Mouse (Mus musculus): ENCODE results near the gene Gm11549.

Gm11549 gene

DNA sequence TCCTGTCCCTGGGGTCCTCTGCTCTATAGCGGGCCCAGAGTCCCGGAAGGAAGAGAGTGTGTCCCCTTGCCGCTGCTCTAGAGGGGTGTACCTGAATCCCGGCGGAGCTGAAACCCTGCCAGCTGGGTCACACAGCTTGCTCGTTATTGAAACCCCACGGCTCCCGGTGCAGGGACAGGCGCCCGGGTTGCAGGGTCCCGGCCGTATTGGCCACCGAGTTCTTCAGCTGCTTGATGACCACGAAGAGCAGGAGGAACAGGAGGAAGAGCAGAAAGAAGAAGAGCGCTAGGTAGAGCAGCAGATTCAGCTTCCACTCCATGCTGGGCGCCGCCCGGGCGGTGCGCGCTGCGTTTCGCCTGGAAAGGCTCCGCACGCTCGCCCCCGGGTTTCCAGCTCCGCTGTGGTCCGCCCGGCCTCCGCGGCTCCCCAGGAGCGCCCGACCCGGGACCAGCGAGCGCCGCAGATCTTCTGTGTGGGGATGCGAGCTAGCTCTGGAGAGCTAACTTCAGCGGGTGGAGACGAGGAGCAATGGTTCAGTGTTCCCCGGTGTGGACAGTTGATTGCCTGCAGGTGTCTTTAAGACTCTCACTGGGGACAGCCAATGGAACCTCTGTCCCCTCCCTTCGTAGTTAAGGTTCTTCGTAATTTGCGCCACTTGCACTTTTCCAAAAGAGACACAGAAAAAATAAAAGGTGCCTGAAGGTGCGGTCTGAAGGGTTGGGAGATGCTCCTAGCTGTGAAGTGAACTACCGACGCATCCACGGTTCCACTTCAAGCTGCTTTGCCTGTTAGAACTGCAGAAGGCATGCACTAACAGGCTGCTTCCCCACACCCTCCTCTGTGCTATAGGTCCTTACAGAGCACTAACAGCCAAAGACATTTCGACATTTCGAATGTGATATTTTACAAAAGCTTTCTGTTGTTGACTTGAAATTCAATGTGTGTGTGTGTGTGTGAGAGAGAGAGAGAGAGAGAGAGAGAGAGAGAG lies at the start of gene Gm11549:
TSS of gene Gm11549 (minus strand) at position 741 of the 988 bp plus-strand sequence.
- DNase-seq, result no peak

DNA sequence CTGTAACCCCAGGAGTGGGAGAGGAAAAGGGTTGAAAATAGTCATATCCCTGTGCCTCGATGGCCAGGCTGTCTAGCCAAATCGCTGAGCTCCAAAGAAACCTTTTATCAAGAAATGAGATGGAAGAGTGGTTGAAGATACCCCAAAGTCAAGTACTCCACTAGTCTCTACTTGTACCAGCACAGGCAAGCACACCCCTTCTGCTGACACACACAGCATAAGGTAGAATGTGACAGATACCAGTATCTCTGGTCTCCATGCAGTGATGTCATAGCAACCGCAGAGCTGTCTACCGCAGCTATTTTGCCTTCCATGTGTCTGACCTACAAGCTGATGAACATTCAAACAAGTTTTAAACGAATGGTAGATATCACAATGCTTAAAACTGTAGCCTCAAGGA lies 48.2 kb upstream of the Gm11549 start:
- DNase-seq, result no peak

DNA sequence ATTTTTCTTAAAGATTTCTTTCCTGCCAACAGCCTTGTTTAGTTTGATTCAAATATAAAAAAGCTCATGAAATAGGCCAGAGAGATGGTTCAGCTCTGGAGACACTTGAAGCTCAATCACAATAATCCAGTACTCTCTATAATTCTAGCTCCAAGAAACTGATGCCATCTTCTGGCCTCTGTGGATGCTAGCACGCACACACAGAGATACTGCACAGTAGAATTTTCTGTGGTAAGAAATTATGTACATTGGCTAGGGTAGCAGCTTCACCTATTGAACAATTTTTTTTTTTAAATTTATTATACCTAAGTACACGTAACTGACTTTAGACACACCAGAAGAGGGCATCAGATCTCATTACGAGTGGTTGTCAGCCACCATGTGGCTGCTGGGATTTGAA lies 42.1 kb upstream of the Gm11549 start:
- no peak for DNase-seq

DNA sequence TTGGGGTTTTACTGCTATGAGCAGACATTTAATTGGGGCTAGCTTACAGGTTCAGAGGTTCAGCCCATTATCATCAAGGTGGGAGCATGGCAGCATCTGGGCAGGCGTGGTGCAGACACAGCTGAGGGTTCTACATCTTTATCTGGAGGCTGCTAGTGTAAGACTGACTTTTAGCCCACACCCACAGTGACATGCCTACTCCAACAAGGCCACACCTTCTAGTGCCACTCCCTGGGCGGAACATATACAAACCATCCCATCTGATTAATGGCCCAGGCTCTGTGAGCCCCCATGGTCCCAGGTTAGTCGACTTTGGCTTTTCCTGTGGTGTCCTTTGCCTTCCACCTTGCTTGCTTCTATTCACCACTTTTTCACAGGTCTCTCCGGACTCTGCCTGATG lies 38.0 kb upstream of the Gm11549 start:
- no peak for DNase-seq

DNA sequence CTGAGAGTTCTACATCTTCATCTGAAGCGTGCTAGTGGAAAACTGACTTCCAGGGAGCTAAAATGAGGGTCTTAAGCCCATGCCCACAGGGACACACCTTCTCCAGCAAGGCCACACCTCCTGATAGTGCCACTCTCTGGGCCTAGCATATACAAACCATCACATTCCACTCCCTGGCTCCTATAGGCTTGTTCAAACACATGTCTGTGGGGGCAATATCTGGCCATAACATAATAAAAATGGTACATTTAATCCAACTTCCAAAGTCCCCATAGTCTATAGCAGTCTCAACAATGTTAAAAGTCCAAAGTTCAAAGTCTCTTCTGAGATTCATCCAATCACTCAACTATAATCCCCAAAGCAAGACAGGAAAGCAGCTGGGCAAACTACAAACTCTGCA lies 36.0 kb upstream of the Gm11549 start:
- DNase-seq, result no peak

DNA sequence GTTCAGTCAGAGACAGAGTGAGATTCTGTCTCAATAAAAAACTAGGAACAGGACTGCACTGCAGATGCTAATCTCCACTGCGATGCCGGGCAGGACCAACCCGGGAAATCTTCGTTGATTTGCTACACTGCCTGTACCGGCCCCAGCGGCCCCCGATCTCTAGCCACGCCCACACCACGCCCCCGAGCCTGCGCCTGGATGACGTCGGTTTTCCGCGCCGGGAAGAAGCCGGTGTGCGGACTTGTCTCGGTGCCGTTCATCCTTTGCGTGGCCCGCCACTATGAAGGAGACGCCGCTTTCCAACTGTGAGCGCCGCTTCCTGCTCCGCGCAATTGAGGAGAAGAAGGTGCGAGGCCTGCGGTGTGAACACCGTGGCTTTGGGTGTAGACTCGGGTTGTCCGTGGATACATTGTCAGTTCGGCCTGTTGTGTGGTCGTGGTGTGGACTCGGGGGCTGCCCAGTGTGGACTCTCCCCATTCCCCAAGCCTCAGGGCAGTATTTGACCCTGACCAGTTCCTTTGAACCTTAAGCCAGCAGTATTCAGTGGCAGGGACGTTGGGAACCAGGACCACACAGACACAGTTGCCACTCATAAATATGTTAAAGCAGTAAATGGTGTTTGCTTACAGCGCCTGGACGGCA lies 30.9 kb upstream of the Gm11549 start, which contains the start of gene Exosc9:
TSS of gene Exosc9 (plus strand) at position 201 of the 642 bp plus-strand sequence.
- peak; percentile 94 for DNase-seq

DNA sequence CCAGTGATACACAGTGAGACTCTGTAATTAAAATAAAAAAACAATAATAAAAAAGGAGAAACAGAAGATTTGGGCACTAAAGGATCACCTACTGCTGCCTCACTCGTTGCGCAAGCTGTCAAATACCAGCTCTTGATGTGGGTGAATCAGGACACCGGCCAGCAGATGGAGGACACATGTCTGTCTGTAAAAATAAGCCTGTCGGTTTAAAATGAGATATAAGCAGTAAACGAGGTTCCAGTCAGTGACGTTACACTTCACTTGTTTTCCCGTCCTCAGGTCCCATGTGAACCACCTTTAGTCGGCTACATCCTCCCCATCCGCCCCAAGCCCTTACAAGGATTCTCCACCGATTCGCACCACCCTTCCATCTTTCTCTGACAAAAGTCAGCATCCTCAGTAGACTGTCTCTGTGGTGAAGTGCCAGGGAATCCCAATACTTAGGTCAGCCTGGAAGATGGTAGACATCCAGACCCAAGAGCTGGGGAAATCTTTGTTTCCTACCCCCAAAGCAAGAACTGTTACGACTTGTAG lies 30.3 kb upstream of the Gm11549 start:
- no peak for DNase-seq

DNA sequence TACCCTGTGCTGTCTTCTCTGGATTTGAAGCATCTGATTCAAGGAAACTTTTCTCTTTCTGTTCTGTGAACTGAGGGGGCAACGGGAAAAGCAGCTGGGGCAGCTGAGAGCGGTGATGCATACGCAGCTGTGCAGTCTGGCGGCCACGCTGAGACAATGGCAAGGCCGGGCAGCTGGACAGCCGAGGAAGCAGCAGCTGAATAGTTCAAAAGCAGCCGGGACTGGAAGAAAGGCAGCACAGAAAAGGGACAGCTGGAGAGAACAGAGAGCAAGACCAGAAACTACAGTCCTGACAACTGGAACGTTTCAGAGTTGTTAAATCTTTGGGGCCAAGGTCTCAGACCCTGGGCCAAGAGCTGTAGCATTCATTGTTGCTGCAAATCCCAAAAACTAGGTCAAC lies 29.7 kb upstream of the Gm11549 start:
- DNase-seq, result peak; percentile 50

DNA sequence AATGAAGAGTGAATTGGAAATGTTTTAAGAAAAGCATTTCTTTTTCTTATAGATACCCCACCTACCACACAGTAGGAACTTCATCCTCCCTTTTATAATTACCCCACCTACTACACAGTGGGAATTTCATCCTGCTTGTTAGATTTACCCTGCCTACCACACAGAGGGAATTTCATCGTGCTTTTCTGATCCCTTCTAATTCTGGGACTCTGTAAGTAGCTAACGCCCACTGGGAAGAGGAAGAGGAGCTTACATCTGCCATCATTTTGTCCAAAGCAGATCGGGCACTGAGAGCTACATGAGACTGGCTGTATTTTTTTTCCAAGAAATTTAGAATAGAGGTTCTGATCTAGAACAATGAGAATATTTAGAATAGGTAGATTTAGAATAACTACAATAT lies 23.3 kb upstream of the Gm11549 start:
- no peak for DNase-seq

DNA sequence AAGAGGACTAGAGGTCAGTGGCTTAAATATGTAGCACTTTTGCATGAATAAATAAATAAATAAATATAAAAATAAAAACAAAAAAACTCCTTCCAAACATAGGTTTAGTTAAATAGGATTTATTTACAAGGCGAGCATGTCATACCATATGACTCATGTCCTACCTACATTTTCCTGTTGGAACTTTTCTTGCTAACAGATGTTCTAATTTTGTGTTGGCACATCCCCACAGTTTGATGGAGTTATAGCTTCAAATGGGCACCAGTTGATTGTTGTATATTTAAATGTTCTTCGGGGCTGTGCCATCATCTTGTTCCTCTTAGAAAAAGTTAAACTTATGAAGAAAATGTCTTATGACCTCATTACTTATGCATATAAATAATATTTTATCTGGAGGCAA lies 19.8 kb upstream of the Gm11549 start:
- DNase-seq, result no peak

DNA sequence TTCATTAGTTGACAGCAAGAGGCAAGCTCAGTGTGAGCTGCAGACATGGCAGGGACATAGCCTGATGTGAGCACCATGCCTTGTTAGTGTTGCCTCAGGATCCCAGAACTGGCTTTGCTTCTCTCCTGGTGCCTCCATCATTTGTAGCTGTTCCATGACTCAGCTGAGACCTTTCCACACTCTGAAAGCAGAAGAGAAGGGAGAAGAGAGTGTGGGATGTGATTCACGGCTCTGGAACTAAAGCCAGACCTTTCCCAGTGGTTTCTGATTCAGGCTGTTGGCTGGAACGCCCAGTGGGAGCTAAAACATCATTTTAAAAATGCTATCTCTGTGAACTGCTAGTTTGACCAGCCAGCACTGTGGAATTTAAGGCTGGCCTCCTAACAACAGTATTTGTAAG lies 19.1 kb upstream of the Gm11549 start:
- no peak for DNase-seq

DNA sequence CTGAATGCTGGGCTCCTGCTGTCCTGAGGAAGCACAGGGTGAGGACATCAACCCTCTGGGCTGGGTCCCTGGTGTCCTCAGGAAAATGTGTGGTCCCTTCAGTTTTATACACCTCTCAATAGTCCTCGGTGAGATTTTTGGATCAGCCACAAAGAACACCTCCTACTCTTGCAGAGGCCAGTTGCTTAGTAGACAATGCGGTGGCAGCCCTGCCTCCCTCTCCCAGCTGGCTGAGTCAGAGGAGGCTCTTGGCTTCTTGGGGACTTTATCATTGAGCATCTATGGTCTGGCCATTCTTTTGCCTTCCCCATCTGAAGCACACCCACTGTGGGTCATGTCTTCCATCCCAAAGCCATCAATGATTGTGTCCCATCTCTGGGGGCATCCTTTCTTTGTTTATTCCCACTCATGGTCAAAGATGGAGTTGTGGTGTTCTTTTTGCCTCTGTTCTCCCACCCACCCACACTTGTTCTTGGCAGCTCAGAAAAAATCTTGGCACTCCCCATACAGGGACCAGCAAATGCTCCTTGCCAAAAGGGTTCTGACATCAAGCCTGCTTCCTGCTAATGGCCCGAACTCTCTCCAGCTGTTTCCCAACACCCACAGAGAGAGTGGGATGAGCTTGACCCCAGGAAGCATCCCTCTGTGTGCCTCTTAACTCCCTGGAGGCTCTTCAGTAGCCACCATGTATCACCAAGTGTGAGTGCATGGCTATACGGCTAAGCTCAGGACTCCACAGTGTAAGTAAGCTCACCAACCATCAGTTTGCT lies 16.3 kb upstream of the Gm11549 start:
- DNase-seq, result no peak

DNA sequence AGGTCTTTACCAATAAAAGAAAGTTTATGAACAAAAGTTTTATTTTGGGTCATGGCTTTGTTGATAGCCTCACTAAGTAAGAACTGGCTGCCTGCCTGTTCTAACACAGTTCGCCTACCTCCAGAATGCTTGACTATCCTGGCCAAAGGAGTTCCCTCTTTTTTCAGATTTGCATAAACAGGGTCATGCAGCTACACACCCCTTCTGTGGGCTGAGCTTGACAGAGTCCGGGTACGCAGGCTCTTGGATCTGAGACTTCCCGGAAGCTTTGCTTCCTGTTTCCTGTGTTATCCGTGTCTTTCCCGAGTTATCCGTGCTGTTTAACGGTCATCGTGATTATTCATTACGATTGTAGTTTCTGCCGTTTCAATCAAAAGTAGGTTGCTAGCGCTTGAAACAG lies 14.4 kb upstream of the Gm11549 start:
- no peak for DNase-seq

DNA sequence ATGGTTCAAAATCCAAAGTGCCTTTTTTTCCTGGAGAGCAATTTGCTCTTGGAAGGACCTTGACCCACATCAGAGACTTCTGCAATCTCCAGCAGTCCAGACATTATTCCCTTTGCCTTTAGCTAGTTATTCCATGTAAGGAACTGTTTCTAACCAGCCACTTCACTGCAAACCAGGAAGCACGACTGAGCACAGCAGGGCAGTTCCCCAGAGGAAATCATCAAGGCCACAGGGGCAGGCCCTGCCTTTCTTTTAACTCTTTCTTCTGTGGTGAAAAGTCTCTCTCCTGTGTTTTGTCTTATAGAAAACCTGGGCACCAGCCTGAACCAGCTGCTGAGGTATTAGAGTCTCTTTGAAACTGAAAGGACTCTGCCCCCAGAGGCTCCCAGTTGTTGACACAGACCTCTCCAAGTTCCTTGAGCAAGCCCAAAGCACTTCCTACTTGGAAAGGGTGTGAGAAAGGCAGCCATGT lies 11.6 kb upstream of the Gm11549 start:
- DNase-seq, result no peak

DNA sequence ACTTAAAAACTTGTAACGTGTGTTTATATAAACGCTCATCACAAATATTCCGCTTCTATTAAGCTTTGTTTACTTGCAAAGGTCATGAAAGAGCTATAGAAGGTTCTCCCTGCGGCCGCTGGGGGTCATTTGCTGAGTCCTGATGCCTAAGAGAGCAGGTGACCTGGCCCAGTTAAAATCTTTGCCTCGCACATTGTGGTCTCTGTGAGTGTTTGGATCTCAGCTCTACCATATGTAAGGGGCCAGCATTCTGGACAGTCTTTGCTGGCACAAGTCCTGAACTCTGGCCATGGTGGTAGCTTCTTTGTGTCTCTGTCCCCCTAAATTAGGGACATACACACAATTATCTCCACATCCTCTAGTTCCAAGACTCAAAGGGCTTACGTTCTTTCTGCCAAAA lies 11.1 kb upstream of the Gm11549 start:
- DNase-seq, result no peak

DNA sequence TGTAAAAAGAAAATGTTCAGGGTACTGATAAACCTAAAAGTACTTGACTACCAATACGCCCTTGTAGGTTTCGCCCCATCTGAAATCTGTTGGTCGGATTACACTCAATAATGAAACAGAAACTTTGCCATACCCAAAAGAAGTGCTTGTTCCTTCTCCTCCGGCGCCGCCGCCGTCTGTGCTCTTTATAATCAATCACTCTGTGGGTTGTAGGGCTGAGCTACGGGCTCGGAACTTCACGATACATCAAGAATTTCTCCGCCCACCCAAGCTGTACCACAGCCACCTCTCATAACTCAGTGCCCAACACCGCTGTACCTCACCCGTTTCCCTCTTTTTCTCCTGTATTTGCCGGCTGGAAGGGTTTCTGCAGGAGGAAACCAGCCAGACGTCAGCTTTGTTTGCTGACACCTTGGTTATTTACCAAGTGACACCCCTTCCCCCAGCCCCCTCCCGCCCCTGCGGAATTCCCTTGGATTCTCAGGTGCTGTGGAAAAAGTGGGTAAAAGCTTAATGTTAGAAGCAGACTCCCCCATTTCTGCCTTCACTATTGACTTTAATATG lies 10.4 kb upstream of the Gm11549 start:
- DNase-seq, result no peak

DNA sequence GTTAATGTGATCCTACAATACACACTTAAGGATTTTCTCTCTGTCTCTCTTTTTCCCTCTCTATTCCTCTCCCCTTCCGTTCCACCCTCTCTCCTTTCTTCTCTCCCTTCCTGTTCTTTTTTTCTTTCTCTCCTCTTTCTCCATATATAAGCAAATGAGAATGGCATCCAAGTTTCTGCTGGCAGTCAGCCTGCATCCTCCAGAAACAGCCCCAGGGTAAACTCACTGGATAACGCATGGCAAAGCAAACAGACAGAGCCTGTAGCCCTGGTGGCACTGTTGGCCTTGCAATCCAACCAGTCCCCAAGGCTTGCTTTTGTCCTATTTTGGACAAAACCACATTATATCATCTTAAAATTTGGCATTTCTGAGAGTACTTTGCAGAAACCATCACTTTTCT lies 9.6 kb upstream of the Gm11549 start:
- no peak for DNase-seq

DNA sequence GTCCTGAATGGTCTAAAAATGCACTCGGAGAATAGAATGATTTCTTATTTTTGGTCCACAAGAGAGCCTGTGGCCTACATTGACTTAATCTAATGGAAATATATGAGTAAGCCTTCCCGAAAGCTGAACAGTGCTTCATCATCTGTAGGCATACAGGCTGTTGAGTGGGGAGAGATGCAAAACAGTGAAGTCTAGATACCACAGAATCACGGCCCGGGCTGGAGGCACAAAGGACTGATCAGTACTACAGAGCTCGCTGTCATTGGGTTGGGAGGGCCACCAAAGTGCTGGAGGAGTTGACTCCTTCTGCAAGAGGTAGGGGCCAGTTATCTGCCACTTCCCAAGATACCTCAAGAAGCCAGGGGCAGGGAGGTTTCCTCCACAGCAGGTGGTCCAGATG lies 9.2 kb upstream of the Gm11549 start:
- DNase-seq, result no peak

DNA sequence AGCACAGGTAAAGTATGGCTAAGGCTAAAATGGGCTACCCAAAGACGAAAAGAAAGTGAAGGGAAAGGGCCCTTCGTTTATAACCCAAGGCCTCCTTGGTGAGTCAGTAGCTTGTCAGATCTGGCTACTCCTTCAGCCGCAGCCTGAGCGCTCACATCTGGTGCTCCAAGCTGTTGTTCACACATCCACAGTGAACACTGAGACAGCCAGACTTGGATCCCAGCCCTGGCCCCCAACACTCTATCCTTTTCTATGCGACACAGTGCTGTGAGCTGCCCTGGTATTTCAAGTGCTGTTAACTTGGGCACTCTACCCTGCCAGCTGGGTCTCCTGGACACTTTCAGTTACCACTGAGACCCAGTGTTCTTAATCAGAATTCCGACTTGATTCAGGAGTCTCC lies 8.7 kb upstream of the Gm11549 start:
- peak; percentile 64 for DNase-seq

DNA sequence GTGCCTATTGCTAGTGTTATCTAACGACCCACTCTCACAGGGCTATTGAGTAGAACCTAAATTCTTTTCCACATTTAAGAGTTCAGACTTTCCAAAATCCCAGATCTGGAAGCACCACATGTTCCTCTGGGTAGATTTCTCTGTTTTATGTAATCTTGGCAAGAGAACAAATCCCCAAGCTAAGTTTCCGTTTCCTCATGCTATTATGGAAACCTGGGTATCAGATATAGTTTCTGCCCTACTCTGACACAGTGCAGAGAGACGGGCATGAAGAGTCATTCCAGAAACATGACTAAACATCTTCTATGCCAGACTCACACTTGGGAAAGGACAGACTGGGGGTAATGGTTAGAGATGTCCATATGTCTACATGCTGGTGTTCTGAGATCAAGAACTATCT lies 2.9 kb upstream of the Gm11549 start:
- DNase-seq, result no peak

DNA sequence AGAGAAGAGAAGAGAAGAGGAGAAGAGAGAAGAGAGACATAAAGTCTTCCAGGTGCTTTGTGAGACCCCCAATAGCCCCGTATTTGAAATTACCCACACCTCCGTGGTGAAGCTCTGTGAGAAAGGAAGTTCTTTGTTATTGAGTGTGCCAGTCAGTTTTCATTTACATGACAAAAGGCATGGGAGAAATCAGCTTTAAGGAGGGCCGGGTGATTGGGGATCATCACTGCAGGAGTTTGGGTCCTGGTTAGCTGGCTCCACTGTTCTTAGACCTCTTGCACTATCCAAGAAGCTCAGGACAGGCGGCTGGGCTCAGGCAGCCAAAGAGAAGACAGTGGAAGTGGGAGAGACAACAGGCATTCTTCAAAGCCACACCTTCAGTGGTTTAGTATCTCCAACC lies 524 bp upstream of the Gm11549 start:
- no peak for DNase-seq

DNA sequence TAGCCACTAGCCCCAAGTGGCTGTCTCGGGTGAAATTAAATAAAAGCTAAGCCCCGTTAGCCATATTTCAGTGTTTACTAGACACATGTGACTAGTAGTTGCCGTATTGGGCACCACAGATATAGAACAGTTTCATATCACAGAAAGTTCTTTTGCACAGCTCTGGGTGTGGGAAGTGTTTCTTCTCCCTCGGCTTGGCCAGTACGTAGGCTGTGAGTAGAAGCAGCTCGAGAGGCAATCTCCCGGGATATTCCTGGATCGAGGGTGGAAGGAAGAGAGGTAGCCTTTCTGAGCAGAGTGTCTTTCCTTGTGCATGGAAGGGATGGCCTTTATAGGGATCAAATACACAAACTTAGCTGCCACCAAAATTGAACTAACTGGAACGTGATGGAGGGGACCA lies 5.4 kb downstream of the Gm11549 start:
- DNase-seq, result no peak

DNA sequence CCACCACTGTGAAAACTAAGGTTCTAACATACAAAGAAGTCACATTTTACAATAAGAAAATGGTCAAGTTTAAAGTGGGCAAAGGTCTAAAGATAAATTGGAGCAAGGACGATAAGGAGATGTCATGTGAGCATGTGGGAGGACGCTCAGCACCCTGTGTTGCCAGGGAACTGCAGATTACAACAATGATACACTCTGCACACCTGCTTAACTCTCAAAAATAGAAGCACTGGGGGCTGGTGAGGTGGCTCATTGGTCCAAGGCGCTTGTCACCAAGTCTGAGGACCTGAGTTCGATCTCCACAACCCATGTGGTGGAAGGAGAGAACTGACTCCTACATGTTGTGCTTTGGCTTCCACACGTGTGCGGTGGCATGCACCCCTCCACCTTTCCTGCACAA lies 10.1 kb downstream of the Gm11549 start:
- no peak for DNase-seq

All from lung, postnatal 36 days (tissue).